In the genomic region with DNA sequence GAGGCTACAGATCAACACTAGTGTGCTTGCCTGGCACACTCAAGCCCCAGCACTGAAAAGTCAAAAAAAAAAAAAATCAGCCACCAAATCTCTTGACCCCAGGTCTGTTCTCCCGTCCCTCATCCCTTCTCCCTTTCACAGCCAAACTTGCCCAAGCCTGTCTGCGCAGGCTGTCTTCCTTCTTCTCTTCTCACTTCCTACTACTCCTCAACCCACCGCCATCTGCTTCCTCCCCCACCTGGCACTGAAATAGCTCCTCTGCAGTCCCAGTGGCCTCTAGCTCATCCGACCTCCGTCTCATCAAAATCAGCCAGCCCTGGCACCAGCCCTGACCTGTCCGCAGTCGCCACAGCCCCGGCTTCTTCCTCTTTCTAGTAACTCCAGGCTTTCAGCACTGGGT, we compare ENCODE assay signal across 14 mouse cellular contexts. TPM values are rescaled to one million over a fixed set of nuclear protein-coding genes. Genes with fewer than 3 reads are reported as not detected.
DNase-seq lines count a peak whose midpoint lies in the region; ATAC-seq and TF ChIP-seq lines count a peak whose summit lies in the region.
"Had no signal": no experiment of that assay in that cellular context is flagged by ENCODE, and none has a peak within 500 bp of the region (broad histone marks: within the 10 kb centered on the region; RNA-seq: fewer than 3 reads in every experiment).

No protein-coding gene starts in this region.

- no peak overlapping the region for H3K4me3 ChIP-seq in midbrain, postnatal 0 days (ENCODE audit: low read depth, low read length)
- no peak overlapping the region for H3K4me3 ChIP-seq in midbrain, embryonic 13.5 days (replicated peaks)
- H3K4me3 ChIP-seq: heart, embryonic 15.5 days; liver, embryonic 12.5 days; stomach, embryonic 15.5 days had no signal

- H3K36me3 ChIP-seq in midbrain, postnatal 0 days (ENCODE audit: insufficient read depth, low read length), result no peaks in the 10 kb centered on the region
- no peaks in the 10 kb centered on the region for H3K36me3 ChIP-seq in midbrain, embryonic 13.5 days
- H3K36me3 ChIP-seq: heart, embryonic 15.5 days; liver, embryonic 12.5 days; stomach, embryonic 15.5 days had no signal

- TF ChIP-seq CTCF in midbrain, postnatal 0 days (IDR thresholded peaks at IDR 0.05), result no peak

- DNase-seq in cerebellum, postnatal 10 days, result peak; percentile 87 to 89
- no peak for DNase-seq in cerebellum, adult 18-20 months
- peak; percentile 31 for DNase-seq in midbrain, postnatal 0 days (ENCODE audit: low spot score)
- DNase-seq in left cerebral cortex, postnatal 4 days, result peak; percentile 55
- no peak for DNase-seq in spleen, postnatal 4 days (ENCODE audit: low spot score in 2 of 2)
- no peak for DNase-seq in heart, adult 9 months (ENCODE audit: low spot score in 2 of 2)
- DNase-seq: adrenal gland, adult 8-10 months; B cell, adult 2 months; lung, postnatal 36 days had no signal

- H3K4me2 ChIP-seq in midbrain, postnatal 0 days (ENCODE audit: low read depth, low read length, poor library complexity, severe bottlenecking), result no peak overlapping the region
- H3K4me2 ChIP-seq in midbrain, embryonic 13.5 days (replicated peaks), result no peak overlapping the region
- H3K4me2 ChIP-seq: heart, embryonic 15.5 days; liver, embryonic 12.5 days; stomach, embryonic 15.5 days had no signal

- no peaks in the 10 kb centered on the region for H3K9me3 ChIP-seq in midbrain, postnatal 0 days (ENCODE audit: low read length)
- 0 out of 2 replicates have a peak, but pooled peaks cover 4% of the 10 kb centered on the region for H3K9me3 ChIP-seq in midbrain, embryonic 13.5 days
- H3K9me3 ChIP-seq: heart, embryonic 15.5 days; liver, embryonic 12.5 days; stomach, embryonic 15.5 days had no signal

- H3K9ac ChIP-seq in midbrain, postnatal 0 days (replicated peaks; ENCODE audit: low read length, poor library complexity, severe bottlenecking), result no peak overlapping the region
- H3K9ac ChIP-seq in midbrain, embryonic 13.5 days (replicated peaks), result no peak overlapping the region
- H3K9ac ChIP-seq: heart, embryonic 15.5 days; liver, embryonic 12.5 days; stomach, embryonic 15.5 days had no signal

- H3K4me1 ChIP-seq in midbrain, postnatal 0 days (ENCODE audit: insufficient read depth, low read length), result no peaks in the 10 kb centered on the region
- H3K4me1 ChIP-seq in midbrain, embryonic 13.5 days (replicated peaks), result no peaks in the 10 kb centered on the region
- H3K4me1 ChIP-seq: heart, embryonic 15.5 days; liver, embryonic 12.5 days; stomach, embryonic 15.5 days had no signal

- intact Hi-C loops in left cerebral cortex, postnatal 4 days (cut with DNase I), result no loop called here

- ATAC-seq in midbrain, postnatal 0 days (ENCODE audit: low FRiP score), result no peak
- ATAC-seq in midbrain, embryonic 13.5 days, result no peak
- ATAC-seq in megakaryocyte-erythroid progenitor cell, adult 5-6 weeks (replicated peaks; ENCODE audit: low FRiP score, low TSS enrichment, poor library complexity, severe bottlenecking), result no peak
- ATAC-seq: liver, embryonic 12.5 days had no signal

- no peaks in the 10 kb centered on the region for H3K27me3 ChIP-seq in midbrain, postnatal 0 days (ENCODE audit: insufficient read depth, low read length)
- H3K27me3 ChIP-seq in midbrain, embryonic 13.5 days, result no peaks in the 10 kb centered on the region
- H3K27me3 ChIP-seq: stomach, embryonic 15.5 days had no signal

- H3K27ac ChIP-seq in midbrain, postnatal 0 days (ENCODE audit: low read depth, low read length), result no peak overlapping the region
- no peak overlapping the region for H3K27ac ChIP-seq in midbrain, embryonic 13.5 days
- H3K27ac ChIP-seq: heart, embryonic 15.5 days; liver, embryonic 12.5 days; stomach, embryonic 15.5 days had no signal

- 63% methylated on average over 8 of the region's 8 CpGs for WGBS in midbrain, postnatal 0 days
- WGBS in midbrain, embryonic 13.5 days, result 67% methylated on average over 8 of the region's 8 CpGs

RNA-seq across cellular contexts. Expression of gene Epop, which starts 12.2 kb away (rescaled TPM):
- 5.0 and 8.4 TPM in 2 replicates for total RNA-seq in midbrain, postnatal 0 days (2014; rRNA removed)
- polyA plus RNA-seq in midbrain, postnatal 0 days (2015; fragmentation: Nextera tagmentation; extraction: Ambion mirVana), result 1.5 and 1.6 TPM in 2 replicates
- polyA plus RNA-seq in midbrain, embryonic 13.5 days (2015; fragmentation: Nextera tagmentation; extraction: Ambion mirVana), result 3.0 and 4.2 TPM in 2 replicates
- 1 to 10 TPM; 5.6 to 6.3 TPM for total RNA-seq in left cerebral cortex, postnatal 4 days (2021)
- total RNA-seq in megakaryocyte-erythroid progenitor cell, adult 5-6 weeks (2014; fragmentation: Nextera tagmentation), result 2.6 and 2.9 TPM in 2 replicates
- 0.61 and 2.6 TPM in 2 replicates for total RNA-seq in megakaryocyte-erythroid progenitor cell, adult 5-6 weeks (2017)

RNA-seq across cellular contexts. Expression of gene Mllt6, which starts 21.5 kb away (rescaled TPM):
- total RNA-seq in midbrain, postnatal 0 days (2014; rRNA removed), result 43.9 and 52.8 TPM in 2 replicates
- 1.5 and 1.7 TPM in 2 replicates for polyA plus RNA-seq in midbrain, postnatal 0 days (2015; fragmentation: Nextera tagmentation; extraction: Ambion mirVana)
- polyA plus RNA-seq in midbrain, embryonic 13.5 days (2015; fragmentation: Nextera tagmentation; extraction: Ambion mirVana), result 3.1 and 3.9 TPM in 2 replicates
- total RNA-seq in left cerebral cortex, postnatal 4 days (2021), result 10 to 100 TPM; 60.2 to 67.1 TPM
- 5.4 and 6.1 TPM in 2 replicates for total RNA-seq in megakaryocyte-erythroid progenitor cell, adult 5-6 weeks (2014; fragmentation: Nextera tagmentation)
- 4.8 and 5.4 TPM in 2 replicates for total RNA-seq in megakaryocyte-erythroid progenitor cell, adult 5-6 weeks (2017)

RNA-seq across cellular contexts. Expression of gene Cisd3, which starts 44.0 kb away (rescaled TPM):
- 13.3 and 27.0 TPM in 2 replicates for total RNA-seq in midbrain, postnatal 0 days (2014; rRNA removed)
- 41.5 and 45.1 TPM in 2 replicates for polyA plus RNA-seq in midbrain, postnatal 0 days (2015; fragmentation: Nextera tagmentation; extraction: Ambion mirVana)
- 14.4 and 16.1 TPM in 2 replicates for polyA plus RNA-seq in midbrain, embryonic 13.5 days (2015; fragmentation: Nextera tagmentation; extraction: Ambion mirVana)
- 10 to 100 TPM; 25.8 to 28.5 TPM for total RNA-seq in left cerebral cortex, postnatal 4 days (2021)
- total RNA-seq in megakaryocyte-erythroid progenitor cell, adult 5-6 weeks (2014; fragmentation: Nextera tagmentation), result 10.1 TPM in 1 of 2 replicates, not detected in the other
- total RNA-seq in megakaryocyte-erythroid progenitor cell, adult 5-6 weeks (2017), result 15.9 TPM in 1 of 2 replicates, not detected in the other

RNA-seq across cellular contexts. Expression of gene Pcgf2, which starts 58.6 kb away (rescaled TPM):
- total RNA-seq in midbrain, postnatal 0 days (2014; rRNA removed), result 16.0 and 19.6 TPM in 2 replicates
- polyA plus RNA-seq in midbrain, postnatal 0 days (2015; fragmentation: Nextera tagmentation; extraction: Ambion mirVana), result 14.2 and 16.7 TPM in 2 replicates
- 23.6 and 25.3 TPM in 2 replicates for polyA plus RNA-seq in midbrain, embryonic 13.5 days (2015; fragmentation: Nextera tagmentation; extraction: Ambion mirVana)
- 100 to 1,000 TPM; 100 to 104 TPM for total RNA-seq in left cerebral cortex, postnatal 4 days (2021)
- total RNA-seq in megakaryocyte-erythroid progenitor cell, adult 5-6 weeks (2014; fragmentation: Nextera tagmentation), result 6.8 and 19.0 TPM in 2 replicates
- total RNA-seq in megakaryocyte-erythroid progenitor cell, adult 5-6 weeks (2017), result 0.23 and 0.28 TPM in 2 replicates

Comparison
In these comparisons a context has a peak if more than half of its experiments do, and no peak if none do; other contexts are left out.
1. DNase-seq: peak in cerebellum, postnatal 10 days (2 of 2), midbrain, postnatal 0 days (single experiment) and left cerebral cortex, postnatal 4 days (single experiment); none in cerebellum, adult 18-20 months (0 of 2), spleen, postnatal 4 days (0 of 2) and heart, adult 9 months (0 of 2).